Mouse (Mus musculus) liver, embryonic 14.5 days (tissue): ENCODE measurements around the gene Mob3a.

Experiments used
- CTCF ChIP-seq: IDR thresholded peaks from 2 replicates; pipeline ENCODE4 v1.5.1; 2016; ENCODE audit warnings: antibody characterized with exemption, low read depth, control low read depth
- EP300 ChIP-seq: IDR thresholded peaks from 2 replicates; pipeline ENCODE4 v1.6.1; 2016; ENCODE audit warnings: antibody characterized with exemption, low read depth

- TF ChIP-seq CTCF (no peak), EP300 (no peak)
Measured at GRCm38 (mm10) chr10:80727369-80728127, 25.8 kb upstream of the Mob3a start.
